Mouse (Mus musculus) kidney, postnatal 0 days (tissue): Measurements from ENCODE around the gene Il9r. TPM values are rescaled to one million over a fixed set of nuclear protein-coding genes. Genes with fewer than 3 reads are reported as not detected.

ENCODE experiments used
- ATAC-seq: fragments of 200-750 bp; cut with Nextera tagmentation; replicated peaks from 2 replicates; pipeline ENCODE4 v1.8.0; 2017; ENCODE audit warnings: low read depth, moderate number of reproducible peaks, moderate TSS enrichment, moderate library complexity; ENCODE audit not compliant: low FRiP score
- DNase-seq: peaks from one replicate; pipeline ENCODE4 v3.0.0-alpha.2; 2016; ENCODE audit warnings: low spot score
- H3K27ac ChIP-seq: fragments of 300-500 bp; sonication (generic); 2 replicates; pipeline ENCODE4 v1.5.1; 2014; ENCODE audit warnings: mild to moderate bottlenecking
- H3K27me3 ChIP-seq: fragments of 300-500 bp; sonication (generic); 2 replicates; pipeline ENCODE4 v1.6.1; 2014; ENCODE audit warnings: low read length, mixed read lengths; ENCODE audit not compliant: insufficient read depth
- H3K36me3 ChIP-seq: fragments of 300-500 bp; sonication (generic); 2 replicates; pipeline ENCODE4 v1.6.1; 2014; ENCODE audit warnings: low read length, mixed read lengths; ENCODE audit not compliant: insufficient read depth
- H3K4me1 ChIP-seq: fragments of 300-500 bp; sonication (generic); replicated peaks from 2 replicates; pipeline ENCODE4 v1.6.1; 2014; ENCODE audit warnings: antibody characterized with exemption, low read length, mixed read lengths; ENCODE audit not compliant: insufficient read depth
- H3K4me2 ChIP-seq: fragments of 300-500 bp; sonication (generic); 2 replicates; pipeline ENCODE4 v1.6.1; 2014; ENCODE audit warnings: mild to moderate bottlenecking, low read length, moderate library complexity, mixed read lengths
- H3K4me3 ChIP-seq: fragments of 300-500 bp; sonication (generic); replicated peaks from 2 replicates; pipeline ENCODE4 v1.5.1; 2014; ENCODE audit warnings: low read depth, low read length
- H3K9ac ChIP-seq: fragments of 300-500 bp; sonication (generic); 2 replicates; pipeline ENCODE4 v1.6.1; 2014; ENCODE audit warnings: low read depth, low read length
- H3K9me3 ChIP-seq: fragments of 300-500 bp; sonication (generic); replicated peaks from 2 replicates; pipeline ENCODE4 v1.6.1; 2016; ENCODE audit warnings: low read length, inconsistent platforms, mixed read lengths
- CTCF ChIP-seq: IDR thresholded peaks from 2 replicates; pipeline ENCODE4 v1.5.1; 2016; ENCODE audit warnings: antibody characterized with exemption, low read depth, mild to moderate bottlenecking, moderate library complexity
- WGBS: fragments of 180-500 bp; shearing (Covaris S2); extraction: QIAGEN DNeasy Blood & Tissue Kit; methylation state at CpG from one replicate; pipeline ENCODE4 v1.1.7; 2014; 5-methylcytosine and 5-hydroxymethylcytosine counted together
- polyA plus RNA-seq: library from polyadenylated mRNA; unstranded; fragments of >200 nt; fragmentation: Nextera tagmentation; extraction: Ambion mirVana; gene quantifications from 2 replicates; pipeline ENCODE4 v1.2.1, GENCODE M21; 2015

The Il9r gene
- polyA plus RNA-seq, 1 experiment from 2014 or later = not detected

- H3K9me3 ChIP-seq = no peaks in the 10 kb centered on the region
- 53% methylated on average over 5 of the region's 5 CpGs for WGBS
- TF ChIP-seq CTCF = no peak
- H3K4me3 ChIP-seq = no peak overlapping the region
- DNase-seq = no peak
- H3K27me3 ChIP-seq = no peaks in the 10 kb centered on the region
- no peaks in the 10 kb centered on the region for H3K36me3 ChIP-seq
- no peak overlapping the region for H3K9ac ChIP-seq
- H3K27ac ChIP-seq = no peak overlapping the region
- no peak overlapping the region for H3K4me2 ChIP-seq
- no peaks in the 10 kb centered on the region for H3K4me1 ChIP-seq
- no peak for ATAC-seq
These were observed 10.6 kb downstream of the Il9r start for GRCm38 (mm10) chr11:32189434-32189833.

- H3K4me3 ChIP-seq = no peak overlapping the region
- TF ChIP-seq CTCF = no peak
- no peak overlapping the region for H3K9ac ChIP-seq
- H3K9me3 ChIP-seq = no peaks in the 10 kb centered on the region
- H3K4me1 ChIP-seq = no peaks in the 10 kb centered on the region
- no peaks in the 10 kb centered on the region for H3K36me3 ChIP-seq
- H3K27me3 ChIP-seq = no peaks in the 10 kb centered on the region
- DNase-seq = no peak
- no peak overlapping the region for H3K4me2 ChIP-seq
- 83% methylated on average over 12 of the region's 12 CpGs for WGBS
- H3K27ac ChIP-seq = no peak overlapping the region
- no peak for ATAC-seq
These were observed 11.2 kb downstream of the Il9r start for GRCm38 (mm10) chr11:32188881-32189280.

GRCm38 (mm10) chr11:32187256-32187655 is 12.8 kb downstream of the Il9r start:
- Histone ChIP-seq H3K27ac (no peak overlapping the region), H3K4me2 (no peak overlapping the region), H3K36me3 (no peaks in the 10 kb centered on the region), H3K9ac (no peak overlapping the region), H3K4me1 (no peaks in the 10 kb centered on the region), H3K4me3 (no peak overlapping the region), H3K27me3 (no peaks in the 10 kb centered on the region), H3K9me3 (no peaks in the 10 kb centered on the region)
- no peak for DNase-seq
- no peak for ATAC-seq
- TF ChIP-seq CTCF = no peak
- 89% methylated on average over 4 of the region's 4 CpGs for WGBS

- Histone ChIP-seq H3K27ac (no peak overlapping the region), H3K36me3 (no peaks in the 10 kb centered on the region), H3K4me3 (no peak overlapping the region), H3K9me3 (no peaks in the 10 kb centered on the region), H3K27me3 (no peaks in the 10 kb centered on the region), H3K9ac (no peak overlapping the region), H3K4me2 (no peak overlapping the region), H3K4me1 (no peaks in the 10 kb centered on the region)
- TF ChIP-seq CTCF = no peak
- DNase-seq (no peak), ATAC-seq (no peak)
- 75% methylated on average over 3 of the region's 3 CpGs for WGBS
These were observed 14.0 kb downstream of the Il9r start for GRCm38 (mm10) chr11:32186031-32186430.

- Histone ChIP-seq H3K9ac (no peak overlapping the region), H3K27ac (no peak overlapping the region)
- no peak for DNase-seq
These were observed 15.6 kb downstream of the Il9r start for GRCm38 (mm10) chr11:32184469-32184868.

GRCm38 (mm10) chr11:32181973-32182868 is 17.9 kb downstream of the Il9r start:
- 47% methylated on average over 24 of the region's 25 CpGs for WGBS
- H3K9me3 ChIP-seq = no peaks in the 10 kb centered on the region
- H3K27me3 ChIP-seq = no peaks in the 10 kb centered on the region
- H3K9ac ChIP-seq = no peak overlapping the region
- peak; percentile 87 for TF ChIP-seq CTCF
- H3K4me3 ChIP-seq = no peak overlapping the region
- no peak overlapping the region for H3K27ac ChIP-seq
- no peaks in the 10 kb centered on the region for H3K4me1 ChIP-seq
- H3K36me3 ChIP-seq = no peaks in the 10 kb centered on the region
- DNase-seq (peak; percentile 83), ATAC-seq (no peak; the same call in 1 of the 2 replicates)
- no peak overlapping the region for H3K4me2 ChIP-seq

More at GRCm38 (mm10) chr11:32184469-32184868, 15.6 kb downstream of the Il9r start:
- Histone ChIP-seq H3K36me3 (no peaks in the 10 kb centered on the region), H3K4me3 (no peak overlapping the region), H3K27me3 (no peaks in the 10 kb centered on the region), H3K4me1 (no peaks in the 10 kb centered on the region), H3K4me2 (no peak overlapping the region), H3K9me3 (no peaks in the 10 kb centered on the region)
- no peak for ATAC-seq
- no peak for TF ChIP-seq CTCF
- WGBS = 88% methylated on average over 8 of the region's 8 CpGs
